Mouse (Mus musculus): ENCODE data around the gene Tnks2. TPM values are rescaled to one million over a fixed set of nuclear protein-coding genes. Genes with fewer than 3 reads are reported as not detected.
"Not testable (repeated sequence)": the region's sequence is repeated elsewhere in the genome, so short reads cannot be mapped to it uniquely, and the experiment has no call there.

The Tnks2 gene
- total and polyA plus RNA-seq, 3 experiments, result 25.3 to 143 (median 136) TPM

GRCm38 (mm10) chr19:36857851-36858250, 23.8 kb downstream of the Tnks2 start:
- no peak for ATAC-seq (ENCODE audit: extremely low read depth, insufficient number of reproducible peaks, low FRiP score, poor library complexity, severe bottlenecking)
- H3K27me3 ChIP-seq (ENCODE audit: insufficient read depth, low read length), result no peaks in the 10 kb centered on the region

GRCm38 (mm10) chr19:36860393-36860792, 26.4 kb downstream of the Tnks2 start:
- Histone ChIP-seq H3K36me3 (replicated peaks) (peaks cover 83% of the 10 kb centered on the region), H3K4me3 (ENCODE audit: low read depth, low read length) (no peak overlapping the region), H3K4me1 (ENCODE audit: insufficient read depth, low read depth, low read length) (peaks cover 24% of the 10 kb centered on the region), H3K9me3 (replicated peaks) (no peaks in the 10 kb centered on the region), H3K27me3 (ENCODE audit: insufficient read depth, low read length) (no peaks in the 10 kb centered on the region)
- TF ChIP-seq GATA1 (IDR thresholded peaks at IDR 0.05; ENCODE audit: borderline replicate concordance, low read length), result no peak
- no peak for TF ChIP-seq CTCF (IDR thresholded peaks at IDR 0.05; ENCODE audit: low read depth, low read length)
- TF ChIP-seq POLR2AphosphoS5 (IDR thresholded peaks at IDR 0.05; ENCODE audit: insufficient replicate concordance, low read depth, low read length), result no peak
- TF ChIP-seq GATA2 (IDR thresholded peaks at IDR 0.05; ENCODE audit: borderline replicate concordance, low read depth, low read length), result no peak
- ATAC-seq (ENCODE audit: extremely low read depth, insufficient number of reproducible peaks, low FRiP score, poor library complexity, severe bottlenecking) (peak; percentile 89), DNase-seq (ENCODE audit: low spot score) (peak; percentile 8)

More at GRCm38 (mm10) chr19:36857851-36858250, 23.8 kb downstream of the Tnks2 start:
- DNase-seq (ENCODE audit: low spot score), result no peak
- Histone ChIP-seq H3K4me1 (ENCODE audit: insufficient read depth, low read depth, low read length) (peaks cover 24% of the 10 kb centered on the region), H3K9me3 (replicated peaks) (no peaks in the 10 kb centered on the region), H3K36me3 (replicated peaks) (peaks cover 85% of the 10 kb centered on the region), H3K4me3 (ENCODE audit: low read depth, low read length) (no peak overlapping the region)
- TF ChIP-seq CTCF (IDR thresholded peaks at IDR 0.05; ENCODE audit: low read depth, low read length) (no peak), POLR2AphosphoS5 (IDR thresholded peaks at IDR 0.05; ENCODE audit: insufficient replicate concordance, low read depth, low read length) (no peak)

- no peaks in the 10 kb centered on the region for H3K9me3 ChIP-seq (replicated peaks)
- no peaks in the 10 kb centered on the region for H3K27me3 ChIP-seq (ENCODE audit: insufficient read depth, low read length)
- TF ChIP-seq POLR2AphosphoS5 (IDR thresholded peaks at IDR 0.05; ENCODE audit: insufficient replicate concordance, low read depth, low read length) (no peak), GATA1 (IDR thresholded peaks at IDR 0.05; ENCODE audit: borderline replicate concordance, low read length) (no peak), GATA2 (IDR thresholded peaks at IDR 0.05; ENCODE audit: borderline replicate concordance, low read depth, low read length) (no peak), CTCF (IDR thresholded peaks at IDR 0.05; ENCODE audit: low read depth, low read length) (no peak), TAL1 (conservative IDR thresholded peaks at IDR 0.05; ENCODE audit: low read depth, low read length) (no peak)
- DNase-seq (ENCODE audit: low spot score) (no peak), ATAC-seq (ENCODE audit: extremely low read depth, insufficient number of reproducible peaks, low FRiP score, poor library complexity, severe bottlenecking) (no peak)
- no peak overlapping the region for H3K4me3 ChIP-seq (ENCODE audit: low read depth, low read length)
- H3K4me1 ChIP-seq (ENCODE audit: insufficient read depth, low read depth, low read length), result peaks cover 4% of the 10 kb centered on the region
- H3K36me3 ChIP-seq (replicated peaks), result peaks cover 83% of the 10 kb centered on the region
Measured at GRCm38 (mm10) chr19:36865905-36866304, 31.9 kb downstream of the Tnks2 start.

- no peak for TF ChIP-seq TAL1 (conservative IDR thresholded peaks at IDR 0.05; ENCODE audit: low read depth, low read length)
- no peak for TF ChIP-seq POLR2AphosphoS5 (IDR thresholded peaks at IDR 0.05; ENCODE audit: insufficient replicate concordance, low read depth, low read length)
- Histone ChIP-seq H3K9me3 (replicated peaks) (no peaks in the 10 kb centered on the region), H3K36me3 (replicated peaks) (peaks cover 82% of the 10 kb centered on the region), H3K27me3 (ENCODE audit: insufficient read depth, low read length) (no peaks in the 10 kb centered on the region), H3K4me3 (ENCODE audit: low read depth, low read length) (no peak overlapping the region), H3K4me1 (ENCODE audit: insufficient read depth, low read depth, low read length) (no peaks in the 10 kb centered on the region)
- ATAC-seq (ENCODE audit: extremely low read depth, insufficient number of reproducible peaks, low FRiP score, poor library complexity, severe bottlenecking), result no peak
- no peak for DNase-seq (ENCODE audit: low spot score)
Measured at GRCm38 (mm10) chr19:36867416-36867815, 33.4 kb downstream of the Tnks2 start.

- not testable (repeated sequence) for H3K27me3 ChIP-seq (ENCODE audit: insufficient read depth, low read length); H3K4me1 ChIP-seq (ENCODE audit: insufficient read depth, low read depth, low read length); DNase-seq (ENCODE audit: low spot score); ATAC-seq (ENCODE audit: extremely low read depth, insufficient number of reproducible peaks, low FRiP score, poor library complexity, severe bottlenecking); H3K4me3 ChIP-seq (ENCODE audit: low read depth, low read length); H3K9me3 ChIP-seq (replicated peaks)
- peaks cover 82% of the 10 kb centered on the region for H3K36me3 ChIP-seq (replicated peaks)
Measured at GRCm38 (mm10) chr19:36868675-36869074, 34.6 kb downstream of the Tnks2 start.

GRCm38 (mm10) chr19:36874651-36875050, 40.6 kb downstream of the Tnks2 start:
- no peak for TF ChIP-seq GATA1 (IDR thresholded peaks at IDR 0.05; ENCODE audit: borderline replicate concordance, low read length)
- TF ChIP-seq GATA2 (IDR thresholded peaks at IDR 0.05; ENCODE audit: borderline replicate concordance, low read depth, low read length), result no peak
- TF ChIP-seq CTCF (IDR thresholded peaks at IDR 0.05; ENCODE audit: low read depth, low read length), result no peak
- TF ChIP-seq TAL1 (conservative IDR thresholded peaks at IDR 0.05; ENCODE audit: low read depth, low read length), result no peak
- no peak for TF ChIP-seq POLR2AphosphoS5 (IDR thresholded peaks at IDR 0.05; ENCODE audit: insufficient replicate concordance, low read depth, low read length)
- Histone ChIP-seq H3K4me1 (ENCODE audit: insufficient read depth, low read depth, low read length) (peaks cover 2% of the 10 kb centered on the region; the same call in 1 of the 2 replicates), H3K36me3 (replicated peaks) (peaks cover 89% of the 10 kb centered on the region), H3K27me3 (ENCODE audit: insufficient read depth, low read length) (no peaks in the 10 kb centered on the region), H3K9me3 (replicated peaks) (no peaks in the 10 kb centered on the region), H3K4me3 (ENCODE audit: low read depth, low read length) (no peak overlapping the region)
- DNase-seq (ENCODE audit: low spot score) (no peak), ATAC-seq (ENCODE audit: extremely low read depth, insufficient number of reproducible peaks, low FRiP score, poor library complexity, severe bottlenecking) (no peak)

- Histone ChIP-seq H3K9me3 (replicated peaks) (no peaks in the 10 kb centered on the region), H3K4me3 (ENCODE audit: low read depth, low read length) (no peak overlapping the region), H3K27me3 (ENCODE audit: insufficient read depth, low read length) (no peaks in the 10 kb centered on the region), H3K36me3 (replicated peaks) (peaks cover 95% of the 10 kb centered on the region), H3K4me1 (ENCODE audit: insufficient read depth, low read depth, low read length) (peaks cover 2% of the 10 kb centered on the region; the same call in 1 of the 2 replicates)
- ATAC-seq (ENCODE audit: extremely low read depth, insufficient number of reproducible peaks, low FRiP score, poor library complexity, severe bottlenecking), result no peak
- TF ChIP-seq GATA1 (IDR thresholded peaks at IDR 0.05; ENCODE audit: borderline replicate concordance, low read length) (no peak), GATA2 (IDR thresholded peaks at IDR 0.05; ENCODE audit: borderline replicate concordance, low read depth, low read length) (no peak), POLR2AphosphoS5 (IDR thresholded peaks at IDR 0.05; ENCODE audit: insufficient replicate concordance, low read depth, low read length) (no peak), CTCF (IDR thresholded peaks at IDR 0.05; ENCODE audit: low read depth, low read length) (no peak)
- DNase-seq (ENCODE audit: low spot score), result no peak
Measured at GRCm38 (mm10) chr19:36877329-36877728, 43.3 kb downstream of the Tnks2 start.

Data from G1E (cell line).